Mouse (Mus musculus) intestine, embryonic 16.5 days (tissue): ENCODE measurements at regions not wholly inside any gene's neighbourhood (a gene's known extent, or its start where the extent isn't known, plus 50 kb on each side); places are given as distances from the start of the nearest gene placed in this dataset.

Experiments used
- ATAC-seq: fragments of 200-750 bp; cut with Nextera tagmentation; 2 replicates; pipeline ENCODE4 v1.8.0; 2017; ENCODE audit warnings: moderate TSS enrichment, moderate library complexity
- H3K27ac ChIP-seq: fragments of 300-500 bp; sonication (generic); 2 replicates; pipeline ENCODE4 v1.5.1; 2014; ENCODE audit warnings: mild to moderate bottlenecking, low read length
- H3K27me3 ChIP-seq: fragments of 300-500 bp; sonication (generic); replicated peaks from 2 replicates; pipeline ENCODE4 v1.6.1; 2014; ENCODE audit warnings: low read length, control low read depth, mixed read lengths; ENCODE audit not compliant: control insufficient read depth, insufficient read depth
- H3K36me3 ChIP-seq: fragments of 300-500 bp; sonication (generic); 2 replicates; pipeline ENCODE4 v1.6.1; 2014; ENCODE audit warnings: low read length, control low read depth; ENCODE audit not compliant: control insufficient read depth, insufficient read depth
- H3K4me1 ChIP-seq: fragments of 300-500 bp; sonication (generic); 2 replicates; pipeline ENCODE4 v1.6.1; 2014; ENCODE audit warnings: low read length, control low read depth, mixed read lengths; ENCODE audit not compliant: control insufficient read depth, insufficient read depth
- H3K4me2 ChIP-seq: fragments of 300-500 bp; sonication (generic); 2 replicates; pipeline ENCODE4 v1.6.1; 2014; ENCODE audit warnings: low read depth, low read length, control low read depth
- H3K4me3 ChIP-seq: fragments of 300-500 bp; sonication (generic); 2 replicates; pipeline ENCODE4 v1.5.1; 2014; ENCODE audit warnings: mild to moderate bottlenecking, low read length
- H3K9ac ChIP-seq: fragments of 300-500 bp; sonication (generic); 2 replicates; pipeline ENCODE4 v1.6.1; 2014; ENCODE audit warnings: low read depth, low read length
- H3K9me3 ChIP-seq: fragments of 300-500 bp; sonication (generic); 2 replicates; pipeline ENCODE4 v1.6.1; 2016; ENCODE audit warnings: low read length, control low read depth; ENCODE audit not compliant: control insufficient read depth
- WGBS: fragments of 180-500 bp; shearing (Covaris S2); extraction: QIAGEN DNeasy Blood & Tissue Kit; methylation state at CpG from one replicate; pipeline ENCODE4 v1.1.7; 2014; 5-methylcytosine and 5-hydroxymethylcytosine counted together

GRCm38 (mm10) chr12:54494756-54495375 is 161.5 kb downstream of the Sptssa start:
- WGBS, result 53% methylated on average over 7 of the region's 7 CpGs
- peak overlapping the region; percentile 20; the same call in 1 of the 2 replicates for H3K27ac ChIP-seq
- ATAC-seq, result peak; percentile 40

GRCm38 (mm10) chr12:54492737-54493136 is 163.6 kb downstream of the Sptssa start:
- Histone ChIP-seq H3K27ac (0 out of 2 replicates have a peak overlapping the region, but pooled peaks have one; percentile 14), H3K27me3 (no peaks in the 10 kb centered on the region), H3K4me1 (peaks cover 17% of the 10 kb centered on the region; the same call in 1 of the 2 replicates), H3K9ac (no peak overlapping the region; the same call in 1 of the 2 replicates), H3K4me2 (no peak overlapping the region), H3K9me3 (no peaks in the 10 kb centered on the region), H3K4me3 (no peak overlapping the region), H3K36me3 (no peaks in the 10 kb centered on the region)
- 42% methylated on average over 10 of the region's 10 CpGs for WGBS
- no peak for ATAC-seq

More at GRCm38 (mm10) chr12:54494756-54495375, 161.5 kb downstream of the Sptssa start:
- peaks cover 17% of the 10 kb centered on the region; the same call in 1 of the 2 replicates for H3K4me1 ChIP-seq
- no peaks in the 10 kb centered on the region for H3K36me3 ChIP-seq
- H3K4me2 ChIP-seq, result no peak overlapping the region
- H3K4me3 ChIP-seq, result no peak overlapping the region
- no peaks in the 10 kb centered on the region for H3K9me3 ChIP-seq
- H3K27me3 ChIP-seq, result no peaks in the 10 kb centered on the region
- no peak overlapping the region for H3K9ac ChIP-seq

- ATAC-seq, result no peak
Measured at GRCm38 (mm10) chr12:54490460-54490859, 165.9 kb downstream of the Sptssa start.

GRCm38 (mm10) chr12:54489675-54490074 is 166.7 kb downstream of the Sptssa start:
- no peak overlapping the region for H3K9ac ChIP-seq
- no peak overlapping the region for H3K4me2 ChIP-seq
- no peaks in the 10 kb centered on the region for H3K27me3 ChIP-seq
- H3K27ac ChIP-seq, result no peak overlapping the region
- H3K4me1 ChIP-seq, result peaks cover 15% of the 10 kb centered on the region; the same call in 1 of the 2 replicates
- H3K4me3 ChIP-seq, result no peak overlapping the region
- no peaks in the 10 kb centered on the region for H3K9me3 ChIP-seq
- peak; percentile 67 for ATAC-seq
- no peaks in the 10 kb centered on the region for H3K36me3 ChIP-seq
- WGBS, result under 1% methylated on average over 8 of the region's 8 CpGs

More at GRCm38 (mm10) chr12:54490460-54490859, 165.9 kb downstream of the Sptssa start:
- no peaks in the 10 kb centered on the region for H3K36me3 ChIP-seq
- 67% methylated on average over 2 of the region's 2 CpGs for WGBS
- no peaks in the 10 kb centered on the region for H3K9me3 ChIP-seq
- H3K27ac ChIP-seq, result no peak overlapping the region
- H3K4me2 ChIP-seq, result no peak overlapping the region
- H3K4me3 ChIP-seq, result no peak overlapping the region
- no peaks in the 10 kb centered on the region for H3K27me3 ChIP-seq
- no peak overlapping the region for H3K9ac ChIP-seq
- peaks cover 15% of the 10 kb centered on the region; the same call in 1 of the 2 replicates for H3K4me1 ChIP-seq

- no peak for ATAC-seq
Measured at GRCm38 (mm10) chr12:54487689-54488088, 168.7 kb downstream of the Sptssa start.

GRCm38 (mm10) chr12:54482020-54482419 is 174.4 kb downstream of the Sptssa start:
- no peaks in the 10 kb centered on the region for H3K36me3 ChIP-seq
- H3K27ac ChIP-seq, result no peak overlapping the region
- 0 out of 2 replicates have a peak, but pooled peaks have one; percentile 38 for ATAC-seq
- H3K27me3 ChIP-seq, result no peaks in the 10 kb centered on the region
- no peaks in the 10 kb centered on the region for H3K4me1 ChIP-seq
- 54% methylated on average over 4 of the region's 4 CpGs for WGBS
- H3K4me2 ChIP-seq, result no peak overlapping the region
- no peak overlapping the region for H3K4me3 ChIP-seq
- H3K9me3 ChIP-seq, result no peaks in the 10 kb centered on the region
- no peak overlapping the region for H3K9ac ChIP-seq

More at GRCm38 (mm10) chr12:54487689-54488088, 168.7 kb downstream of the Sptssa start:
- no peak overlapping the region for H3K4me2 ChIP-seq
- H3K27ac ChIP-seq, result no peak overlapping the region
- peaks cover 12% of the 10 kb centered on the region; the same call in 1 of the 2 replicates for H3K4me1 ChIP-seq
- H3K27me3 ChIP-seq, result no peaks in the 10 kb centered on the region
- WGBS, result 88% methylated on average over 4 of the region's 4 CpGs
- no peak overlapping the region for H3K9ac ChIP-seq
- no peaks in the 10 kb centered on the region for H3K9me3 ChIP-seq
- H3K4me3 ChIP-seq, result no peak overlapping the region
- no peaks in the 10 kb centered on the region for H3K36me3 ChIP-seq

GRCm38 (mm10) chr12:54479841-54480240 is 176.5 kb downstream of the Sptssa start:
- ATAC-seq, result peak; percentile 31; the same call in 1 of the 2 replicates

GRCm38 (mm10) chr12:54472881-54473280 is 183.5 kb downstream of the Sptssa start:
- Histone ChIP-seq H3K27me3 (no peaks in the 10 kb centered on the region), H3K4me2 (no peak overlapping the region), H3K4me3 (no peak overlapping the region), H3K4me1 (no peaks in the 10 kb centered on the region), H3K36me3 (no peaks in the 10 kb centered on the region), H3K9me3 (no peaks in the 10 kb centered on the region), H3K9ac (no peak overlapping the region), H3K27ac (no peak overlapping the region)
- 71% methylated on average over 5 of the region's 5 CpGs for whole genome bisulfite sequencing
- ATAC-seq, result no peak

More at GRCm38 (mm10) chr12:54479841-54480240, 176.5 kb downstream of the Sptssa start:
- Histone ChIP-seq H3K9me3 (no peaks in the 10 kb centered on the region), H3K4me2 (no peak overlapping the region), H3K27ac (no peak overlapping the region), H3K27me3 (no peaks in the 10 kb centered on the region), H3K4me3 (no peak overlapping the region), H3K9ac (no peak overlapping the region), H3K4me1 (no peaks in the 10 kb centered on the region), H3K36me3 (no peaks in the 10 kb centered on the region)
- WGBS, result 32% methylated on average over 1 of the region's 1 CpGs

- Histone ChIP-seq H3K9ac (no peak overlapping the region), H3K4me3 (no peak overlapping the region), H3K4me2 (no peak overlapping the region), H3K27me3 (no peaks in the 10 kb centered on the region), H3K9me3 (no peaks in the 10 kb centered on the region), H3K36me3 (no peaks in the 10 kb centered on the region), H3K27ac (no peak overlapping the region), H3K4me1 (no peaks in the 10 kb centered on the region)
- 46% methylated on average over 3 of the region's 3 CpGs for WGBS
- ATAC-seq, result no peak
Measured at GRCm38 (mm10) chr12:54472407-54472806, 184.0 kb downstream of the Sptssa start.
